Mouse (Mus musculus): ENCODE measurements at regions not wholly inside any gene's neighbourhood (a gene's known extent, or its start where the extent isn't known, plus 50 kb on each side); places are given as distances from the start of the nearest gene placed in this dataset.

DNA sequence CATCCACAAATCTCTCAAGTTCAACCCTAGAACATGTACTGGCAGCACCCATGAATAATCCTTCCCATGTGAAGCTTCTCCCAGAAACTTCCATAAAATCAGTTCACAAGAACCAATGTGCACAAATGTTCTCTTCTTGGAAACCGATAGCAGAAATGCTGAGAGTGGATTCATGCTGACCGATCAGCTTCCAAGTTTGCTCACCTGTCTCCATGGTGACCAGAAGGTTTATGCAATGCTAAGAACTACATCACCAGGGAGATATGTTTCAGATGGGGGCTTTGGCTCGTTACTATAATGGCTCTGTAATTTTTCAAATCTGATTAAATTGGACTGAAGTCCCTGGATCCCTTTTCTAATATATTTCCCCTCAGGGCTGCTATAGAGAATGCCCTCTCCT is 74.4 kb upstream of the Gm9747 start:
- no peak for DNase-seq (ENCODE audit: low read depth, low spot score)

DNA sequence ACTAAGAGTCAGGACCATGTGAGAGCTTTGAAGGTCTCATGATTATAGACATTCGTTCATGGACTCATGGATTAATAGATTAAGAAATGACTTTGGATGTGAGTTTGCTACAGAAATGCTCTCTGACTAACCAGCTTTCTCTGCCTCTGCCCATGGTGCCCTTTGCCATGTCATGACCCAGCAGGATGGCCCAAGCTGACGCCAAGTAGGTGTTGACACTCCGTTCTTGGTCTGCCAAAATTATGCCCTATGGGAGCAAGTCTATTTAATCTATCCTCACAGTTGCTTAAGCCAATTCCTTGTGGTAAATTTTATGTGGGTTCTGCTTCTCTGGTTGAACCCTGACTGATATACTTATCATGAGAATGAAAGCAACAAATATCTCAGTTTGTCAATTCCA is 73.7 kb upstream of the Gm9747 start:
- DNase-seq (ENCODE audit: low read depth, low spot score): no peak

DNA sequence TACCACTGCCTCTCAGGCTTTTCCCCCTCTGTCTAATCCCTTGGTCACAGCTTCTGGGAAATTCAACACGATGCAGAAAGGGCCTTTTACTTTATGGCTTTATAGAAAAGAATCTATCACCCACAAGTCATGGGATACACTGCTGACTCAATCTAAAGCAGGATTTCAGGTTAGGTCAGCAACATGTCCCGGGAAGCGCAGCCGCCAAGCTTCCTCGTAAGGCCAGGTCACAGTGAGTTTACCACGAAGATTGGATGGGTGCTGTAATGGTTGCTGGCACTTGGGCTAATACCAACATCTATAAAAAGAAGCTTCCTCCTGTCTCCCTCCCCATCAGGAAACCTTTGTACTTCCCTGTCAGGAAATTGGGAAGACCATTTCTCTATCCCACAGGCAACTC is 70.0 kb upstream of the Gm9747 start:
- no peak for DNase-seq (ENCODE audit: low read depth, low spot score)

DNA sequence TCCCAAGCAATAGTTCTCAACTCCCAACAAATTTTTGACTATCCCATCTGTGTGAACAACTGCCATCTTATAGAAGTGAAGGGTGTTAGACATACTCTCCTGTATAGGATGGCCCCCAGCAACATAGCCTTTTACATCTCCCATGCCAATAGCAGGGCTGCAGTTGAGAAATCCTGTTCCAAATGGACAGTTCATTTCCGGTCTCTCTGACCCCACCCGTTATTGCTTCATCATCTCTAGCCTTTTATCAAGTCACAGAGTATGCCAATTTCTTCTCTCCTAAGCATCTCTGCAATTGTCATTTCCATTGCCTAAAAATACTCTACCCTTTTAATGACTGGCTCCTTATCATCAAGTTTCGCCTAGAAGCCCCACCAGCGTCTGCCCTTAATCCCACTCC is 64.8 kb upstream of the Gm9747 start:
- no peak for DNase-seq (ENCODE audit: low read depth, low spot score)

DNA sequence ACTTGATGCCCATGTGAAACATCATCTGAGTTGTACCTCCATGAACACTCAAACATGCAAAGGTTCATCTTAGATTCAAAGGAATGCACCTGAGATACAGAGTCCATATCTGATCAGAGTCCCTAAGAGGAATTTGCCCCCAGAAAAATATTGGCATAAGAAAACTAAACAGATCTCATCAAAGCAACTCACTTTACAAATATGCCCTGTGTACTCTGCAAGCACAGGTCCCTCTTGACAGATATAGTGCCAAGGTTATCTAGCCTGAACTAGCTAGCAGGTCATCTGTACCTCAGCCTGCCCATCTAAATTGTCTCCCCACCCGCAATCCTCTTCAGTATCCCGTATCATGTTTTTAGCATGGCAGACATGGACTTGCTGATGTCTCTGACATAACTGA is 64.0 kb upstream of the Gm9747 start:
- no peak for DNase-seq (ENCODE audit: low read depth, low spot score)

DNA sequence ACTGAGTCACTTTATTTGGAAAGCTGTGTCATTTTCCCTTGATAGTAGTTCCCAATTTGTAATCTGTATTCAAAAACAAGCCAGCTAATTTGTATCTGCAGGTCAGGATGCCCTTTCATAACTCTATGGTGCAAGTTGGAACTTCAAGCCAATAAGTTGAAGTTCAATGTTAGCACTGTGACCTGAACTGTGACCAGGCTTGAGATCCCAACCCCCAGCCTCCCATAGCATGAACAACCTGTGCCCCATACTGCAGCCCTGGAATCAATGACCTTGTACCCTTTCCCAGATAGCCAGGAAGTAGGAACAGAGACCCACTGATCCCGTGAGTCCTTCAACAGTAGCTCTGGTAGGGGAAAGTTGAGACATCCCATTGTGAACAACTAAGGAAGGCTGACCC is 52.5 kb upstream of the Gm9747 start:
- no peak for DNase-seq (ENCODE audit: low read depth, low spot score)
